Mouse (Mus musculus): ENCODE data around the gene Apba3.
"Not testable (repeated sequence)": the region's sequence is repeated elsewhere in the genome, so short reads cannot be mapped to it uniquely, and the experiment has no call there.

Gene Apba3

GRCm38 (mm10) chr10:81266211-81267105 is at the start of gene Apba3, which contains the start of gene Mrpl54:
Gene Apba3 (plus strand): TSS chr10:81266960.
Gene Mrpl54 (minus strand): TSS chr10:81266934.
- peak; percentile 93 for DNase-seq (ENCODE audit: low spot score)

GRCm38 (mm10) chr10:81217267-81217666 is 49.5 kb upstream of the Apba3 start:
- DNase-seq (ENCODE audit: low spot score): not testable (repeated sequence)

- no peak for DNase-seq (ENCODE audit: low spot score)
Observed at GRCm38 (mm10) chr10:81217964-81218363, 48.8 kb upstream of the Apba3 start.

- no peak for DNase-seq (ENCODE audit: low spot score)
Observed at GRCm38 (mm10) chr10:81221402-81222015, 45.3 kb upstream of the Apba3 start.

- DNase-seq (ENCODE audit: low spot score): not testable (repeated sequence)
Observed at GRCm38 (mm10) chr10:81223731-81224130, 43.0 kb upstream of the Apba3 start.

GRCm38 (mm10) chr10:81229735-81230437 is 36.9 kb upstream of the Apba3 start:
- no peak for DNase-seq (ENCODE audit: low spot score)

- DNase-seq (ENCODE audit: low spot score): no peak
Observed at GRCm38 (mm10) chr10:81230438-81231332, 36.1 kb upstream of the Apba3 start, which contains the start of gene Atcay. Gene Atcay (minus strand): TSS chr10:81230833.

GRCm38 (mm10) chr10:81231436-81231835 is 35.3 kb upstream of the Apba3 start:
- no peak for DNase-seq (ENCODE audit: low spot score)

- DNase-seq (ENCODE audit: low spot score): peak; percentile 80
Observed at GRCm38 (mm10) chr10:81232580-81233225, 34.1 kb upstream of the Apba3 start, which contains the start of gene Zfr2. Gene Zfr2 (plus strand): TSS chr10:81233155.

- no peak for DNase-seq (ENCODE audit: low spot score)
Observed at GRCm38 (mm10) chr10:81233226-81233585, 33.6 kb upstream of the Apba3 start.

GRCm38 (mm10) chr10:81234206-81234605 is 32.6 kb upstream of the Apba3 start:
- no peak for DNase-seq (ENCODE audit: low spot score)

GRCm38 (mm10) chr10:81236471-81237268 is 30.1 kb upstream of the Apba3 start:
- DNase-seq (ENCODE audit: low spot score): no peak

- DNase-seq (ENCODE audit: low spot score): no peak
Observed at GRCm38 (mm10) chr10:81238618-81239017, 28.1 kb upstream of the Apba3 start.

GRCm38 (mm10) chr10:81240876-81241275 is 25.9 kb upstream of the Apba3 start:
- no peak for DNase-seq (ENCODE audit: low spot score)

GRCm38 (mm10) chr10:81242021-81242420 is 24.7 kb upstream of the Apba3 start:
- DNase-seq (ENCODE audit: low spot score): no peak

GRCm38 (mm10) chr10:81244146-81244545 is 22.6 kb upstream of the Apba3 start:
- DNase-seq (ENCODE audit: low spot score): no peak

GRCm38 (mm10) chr10:81244595-81244994 is 22.2 kb upstream of the Apba3 start:
- DNase-seq (ENCODE audit: low spot score): no peak

GRCm38 (mm10) chr10:81245166-81245565 is 21.6 kb upstream of the Apba3 start:
- no peak for DNase-seq (ENCODE audit: low spot score)

GRCm38 (mm10) chr10:81247804-81248203 is 19.0 kb upstream of the Apba3 start:
- DNase-seq (ENCODE audit: low spot score): no peak

- no peak for DNase-seq (ENCODE audit: low spot score)
Observed at GRCm38 (mm10) chr10:81249442-81249841, 17.3 kb upstream of the Apba3 start.
